ENCODE assay signal across 11 mouse cellular contexts in the genomic region with DNA sequence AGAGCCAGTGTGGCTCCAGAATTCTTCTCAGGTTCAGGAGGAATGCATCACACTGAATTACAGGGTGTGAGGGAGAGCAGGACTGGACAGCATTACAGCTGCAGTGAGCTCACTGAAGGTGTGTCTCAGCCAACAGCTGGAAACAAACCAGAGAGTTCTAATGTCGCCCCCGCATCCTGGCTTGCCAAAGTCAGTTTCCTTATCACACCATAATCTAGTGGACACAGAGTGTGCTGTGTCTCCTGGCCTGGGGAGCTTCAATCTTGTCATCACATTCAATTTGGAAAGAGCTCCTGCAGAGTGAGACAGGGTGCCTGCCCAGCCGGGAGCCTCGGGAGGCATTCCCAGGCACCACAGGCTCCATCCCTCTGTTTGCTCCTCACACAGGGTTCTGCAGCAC.
DNase-seq lines count a peak whose midpoint lies in the region; ATAC-seq lines count a peak whose summit lies in the region.
"Had no signal": no experiment of that assay in that cellular context is flagged by ENCODE, and none has a peak within 500 bp of the region (broad histone marks: within the 10 kb centered on the region; RNA-seq: fewer than 3 reads in every experiment).

No protein-coding gene starts in this region.

- no peaks in the 10 kb centered on the region for H3K9me3 ChIP-seq in intestine, embryonic 15.5 days
- no peaks in the 10 kb centered on the region for H3K9me3 ChIP-seq in neural tube, embryonic 15.5 days (replicated peaks)

- no peak overlapping the region for H3K4me2 ChIP-seq in intestine, embryonic 15.5 days (replicated peaks)
- no peak overlapping the region for H3K4me2 ChIP-seq in neural tube, embryonic 15.5 days

- H3K4me3 ChIP-seq in intestine, embryonic 15.5 days (replicated peaks), result no peak overlapping the region
- H3K4me3 ChIP-seq in neural tube, embryonic 15.5 days (replicated peaks), result no peak overlapping the region
- H3K4me3 ChIP-seq: megakaryocyte, embryonic 14.5 days had no signal

- H3K4me1 ChIP-seq in intestine, embryonic 15.5 days (replicated peaks), result 0 out of 2 replicates have a peak, but pooled peaks cover 3% of the 10 kb centered on the region
- H3K4me1 ChIP-seq in neural tube, embryonic 15.5 days, result no peaks in the 10 kb centered on the region

- no peaks in the 10 kb centered on the region for H3K27me3 ChIP-seq in intestine, embryonic 15.5 days (replicated peaks)
- no peaks in the 10 kb centered on the region for H3K27me3 ChIP-seq in neural tube, embryonic 15.5 days (replicated peaks)
- H3K27me3 ChIP-seq: megakaryocyte, embryonic 14.5 days; Patski had no signal

- no peak overlapping the region for H3K9ac ChIP-seq in intestine, embryonic 15.5 days
- no peak overlapping the region for H3K9ac ChIP-seq in neural tube, embryonic 15.5 days (replicated peaks)

- DNase-seq in 3T3-L1 (ENCODE audit: low read depth, low spot score) (peak; percentile 63), MN1 (ENCODE audit: low spot score) (peak; percentile 91)
- DNase-seq in heart, adult 11 months, result peak; percentile 96
- DNase-seq in right cerebral cortex, adult 2 months (ENCODE audit: low spot score in 2 of 2), result no peak
- no peak for DNase-seq in spleen, postnatal 36 days (ENCODE audit: low spot score in 2 of 2)
- DNase-seq: cerebellum, adult 11-12 months; gastrocnemius, postnatal 36 days had no signal

- peak; percentile 71 for ATAC-seq in intestine, embryonic 15.5 days
- no peak for ATAC-seq in neural tube, embryonic 15.5 days (ENCODE audit: low FRiP score)
- ATAC-seq: Patski had no signal

- H3K36me3 ChIP-seq in intestine, embryonic 15.5 days, result no peaks in the 10 kb centered on the region
- H3K36me3 ChIP-seq in neural tube, embryonic 15.5 days, result no peaks in the 10 kb centered on the region

- 28% methylated on average over 4 of the region's 4 CpGs for WGBS in intestine, embryonic 15.5 days
- 67% methylated on average over 4 of the region's 4 CpGs for WGBS in neural tube, embryonic 15.5 days

- H3K27ac ChIP-seq in intestine, embryonic 15.5 days, result 0 out of 2 replicates have a peak overlapping the region, but pooled peaks have one; percentile 17
- H3K27ac ChIP-seq in neural tube, embryonic 15.5 days (replicated peaks), result no peak overlapping the region

Comparison
In these comparisons a context has a peak if more than half of its experiments do, and no peak if none do; other contexts are left out.
1. DNase-seq: peak in 3T3-L1 (single experiment), MN1 (single experiment) and heart, adult 11 months (single experiment); none in right cerebral cortex, adult 2 months (0 of 2) and spleen, postnatal 36 days (0 of 2).